Mouse (Mus musculus) CH12.LX (cell line): ENCODE results near the gene Rab6a. TPM values are rescaled to one million over a fixed set of nuclear protein-coding genes. Genes with fewer than 3 reads are reported as not detected.
A peak's percentile ranks its signal among the peaks of the same experiment; 100 is the strongest.

ENCODE experiments used
- DNase-seq: peaks from one replicate; pipeline ENCODE4 v3.0.0-alpha.2; 2013; ENCODE audit errors: extremely low read depth
- H3K27ac ChIP-seq: 2 replicates; pipeline ENCODE4 v1.5.1; 2012; ENCODE audit warnings: low read depth, mild to moderate bottlenecking, control low read depth, moderate library complexity; ENCODE audit not compliant: insufficient read depth
- H3K27me3 ChIP-seq: replicated peaks from 2 replicates; pipeline ENCODE3; 2012; ENCODE audit warnings: inconsistent platforms
- H3K36me3 ChIP-seq, 2 experiments: replicated peaks in 1 of 2; 2 replicates each; pipeline versions ENCODE3 to v1.6.1; 2012; ENCODE audit warnings: inconsistent platforms in 1 of 2, low read length in 1 of 2, mild to moderate bottlenecking in 1 of 2, mixed read lengths in 1 of 2, moderate library complexity in 1 of 2; ENCODE audit not compliant: control insufficient read depth in 1 of 2, insufficient read depth in 1 of 2
- H3K4me1 ChIP-seq, 2 experiments: 2 replicates each; pipeline ENCODE4 v1.6.1; 2012; ENCODE audit warnings: inconsistent platforms in 1 of 2, moderate library complexity in 1 of 2; ENCODE audit not compliant: insufficient read depth in 2 of 2, control insufficient read depth in 1 of 2
- H3K4me2 ChIP-seq: 2 replicates; pipeline ENCODE4 v1.6.1; 2012; ENCODE audit warnings: low read depth, mild to moderate bottlenecking, control low read depth; ENCODE audit not compliant: poor library complexity, insufficient read depth, severe bottlenecking
- H3K4me3 ChIP-seq, 3 experiments: fragments of 150-350 bp in 1 of 3; sonication (generic) in 1 of 3; replicated peaks in 1 of 3; 2 replicates each; pipeline versions ENCODE3 to v1.5.1; 2011 to 2012; ENCODE audit warnings: low read depth in 2 of 3, low read length in 2 of 3, mild to moderate bottlenecking in 2 of 3, moderate library complexity in 2 of 3, control low read depth in 1 of 3, improper control_type of control experiment in 1 of 3, inconsistent platforms in 1 of 3, mixed read lengths in 1 of 3; ENCODE audit not compliant: poor library complexity in 1 of 3
- H3K79me2 ChIP-seq: replicated peaks from 2 replicates; pipeline ENCODE4 v1.6.1; 2012; ENCODE audit warnings: mild to moderate bottlenecking, moderate library complexity; ENCODE audit not compliant: control insufficient read depth, poor library complexity, insufficient read depth, severe bottlenecking; ENCODE audit errors: extremely low read depth
- H3K9ac ChIP-seq: 2 replicates; pipeline ENCODE4 v1.6.1; 2012; ENCODE audit warnings: low read depth, mild to moderate bottlenecking, control low read depth, moderate library complexity; ENCODE audit not compliant: insufficient read depth
- H3K9me3 ChIP-seq: replicated peaks from 2 replicates; pipeline ENCODE3; 2012; ENCODE audit warnings: low read length, inconsistent platforms, mixed read lengths
- BHLHE40 ChIP-seq: IDR thresholded peaks from 2 replicates; pipeline ENCODE4 v1.6.1; 2011; ENCODE audit warnings: mild to moderate bottlenecking, low read depth, low read length, improper control_type of control experiment
- CHD2 ChIP-seq: IDR thresholded peaks from 2 replicates; pipeline ENCODE4 v1.6.1; 2011; ENCODE audit warnings: low read length, improper control_type of control experiment
- CTCF ChIP-seq, 2 experiments: IDR thresholded peaks in 1 of 2; conservative IDR thresholded peaks in 1 of 2; 2 replicates each; pipeline ENCODE4 v1.5.1; 2011 to 2012; ENCODE audit warnings: low read depth in 2 of 2, low read length in 2 of 2, improper control_type of control experiment in 1 of 2, inconsistent platforms in 1 of 2, mild to moderate bottlenecking in 1 of 2, moderate library complexity in 1 of 2
- ELF1 ChIP-seq: IDR thresholded peaks from 2 replicates; pipeline ENCODE4 v1.6.1; 2014; ENCODE audit warnings: low read depth, mild to moderate bottlenecking, inconsistent platforms, low read length, improper control_type of control experiment
- ETS1 ChIP-seq: conservative IDR thresholded peaks from 2 replicates; pipeline ENCODE4 v1.6.1; 2012; ENCODE audit warnings: low read depth, mild to moderate bottlenecking, inconsistent platforms, low read length, improper control_type of control experiment, moderate library complexity
- GABPA ChIP-seq: IDR thresholded peaks from 2 replicates; pipeline ENCODE4 v1.6.1; 2012; ENCODE audit warnings: low read depth, low read length, improper control_type of control experiment, inconsistent platforms; ENCODE audit not compliant: insufficient replicate concordance
- IRF4 ChIP-seq: IDR thresholded peaks from 2 replicates; pipeline ENCODE4 v1.6.1; 2014; ENCODE audit warnings: low read depth, mild to moderate bottlenecking, inconsistent platforms, low read length, improper control_type of control experiment
- JUND ChIP-seq: conservative IDR thresholded peaks from 2 replicates; pipeline ENCODE4 v1.6.1; 2011; ENCODE audit warnings: low read depth, low read length, improper control_type of control experiment
- KAT2A ChIP-seq: IDR thresholded peaks from 2 replicates; pipeline ENCODE4 v1.6.1; 2012; ENCODE audit warnings: low read length, improper control_type of control experiment, inconsistent platforms; ENCODE audit not compliant: insufficient replicate concordance
- MAZ ChIP-seq: IDR thresholded peaks from 2 replicates; pipeline ENCODE4 v1.6.1; 2012; ENCODE audit warnings: low read depth, mild to moderate bottlenecking, inconsistent platforms, low read length, improper control_type of control experiment, moderate library complexity
- MEF2A ChIP-seq: IDR thresholded peaks from 2 replicates; pipeline ENCODE4 v1.6.1; 2014; ENCODE audit warnings: low read depth, mild to moderate bottlenecking, inconsistent platforms, low read length, improper control_type of control experiment, borderline replicate concordance
- MYC ChIP-seq: IDR thresholded peaks from 2 replicates; pipeline ENCODE4 v1.6.1; 2011; ENCODE audit warnings: low read depth, mild to moderate bottlenecking, improper control_type of control experiment, low read length
- PAX5 ChIP-seq: IDR thresholded peaks from 2 replicates; pipeline ENCODE4 v1.6.1; 2012; ENCODE audit warnings: low read length, inconsistent platforms, mixed read lengths
- SIN3A ChIP-seq: IDR thresholded peaks from 2 replicates; pipeline ENCODE4 v1.6.1; 2012; ENCODE audit warnings: low read length, improper control_type of control experiment, inconsistent platforms
- TBP ChIP-seq: conservative IDR thresholded peaks from 2 replicates; pipeline ENCODE4 v1.6.1; 2011; ENCODE audit warnings: low read depth, low read length, improper control_type of control experiment
- UBTF ChIP-seq: IDR thresholded peaks from 2 replicates; pipeline ENCODE4 v1.6.1; 2012; ENCODE audit warnings: low read depth, mild to moderate bottlenecking, inconsistent platforms, low read length, improper control_type of control experiment, moderate library complexity
- USF2 ChIP-seq: conservative IDR thresholded peaks from 2 replicates; pipeline ENCODE4 v1.6.1; 2011; ENCODE audit warnings: low read depth, low read length, improper control_type of control experiment
- ZMIZ1 ChIP-seq: IDR thresholded peaks from 2 replicates; pipeline ENCODE4 v1.6.1; 2012; ENCODE audit warnings: low read depth, mild to moderate bottlenecking, inconsistent platforms, low read length, improper control_type of control experiment
- dilution Hi-C: fragments of 300-500 bp; cut with MboI; formaldehyde crosslinking; loops from 2 replicates; pipeline ENCODE4 v1.14.3; 2020; ENCODE audit warnings: low sequenced_read_pairs; ENCODE audit not compliant: extremely low pct_unique_long_range_greater_than_20kb, extremely low pct_ligation_motif_present
- in situ Hi-C: fragments of 300-500 bp; cut with MboI; formaldehyde crosslinking; loops from 3 replicates; pipeline ENCODE4 v1.14.3; 2019; ENCODE audit warnings: low sequenced_read_pairs, low pct_ligation_motif_present, low pct_unique_long_range_greater_than_20kb, mixed read lengths
- polyA plus RNA-seq: library from polyadenylated mRNA; unstranded; fragments of >175 nt; gene quantifications from 2 replicates; pipeline ENCODE4 v1.2.1, GENCODE M21; 2012; ENCODE audit warnings: low read depth; ENCODE audit not compliant: insufficient read length
- total RNA-seq, 2 experiments: library from RNA; depleted of rRNA; stranded (reverse); fragments of 300-350 nt in 1 of 2; fragments of >200 nt in 1 of 2; gene quantifications; 2 replicates each; pipeline ENCODE4 v1.2.3; 2012 to 2014

Gene Rab6a
- total and polyA plus RNA-seq, 3 experiments = 11.1 to 30.7 (median 30.7) TPM

GRCm38 (mm10) chr7:100589816-100590215, 17.4 kb upstream of the Rab6a start:
- Histone ChIP-seq H3K79me2 (0 out of 2 replicates have a peak, but pooled peaks cover 2% of the 10 kb centered on the region), H3K4me3 (no peak overlapping the region), H3K4me1 (peaks cover 2 to 15% of the 10 kb centered on the region in 2 experiments; a peak in 2 of 4 replicates), H3K4me2 (no peak overlapping the region)
- dilution Hi-C loops = no loop called here
- no peak for TF ChIP-seq UBTF
- TF ChIP-seq PAX5 = no peak
- TF ChIP-seq MYC = no peak
- no peak for TF ChIP-seq GABPA
- no peak for TF ChIP-seq KAT2A
- TF ChIP-seq CHD2 = no peak
- TF ChIP-seq TBP = no peak
- no peak for TF ChIP-seq ETS1
- no peak for TF ChIP-seq JUND
- TF ChIP-seq MEF2A = no peak
- TF ChIP-seq IRF4 = no peak
- no peak for TF ChIP-seq BHLHE40
- no peak for TF ChIP-seq SIN3A
- no peak for TF ChIP-seq USF2
- TF ChIP-seq CTCF (conservative IDR thresholded peaks at IDR 0.05 in 1 of 2, IDR thresholded peaks at IDR 0.05 in 1 of 2; ENCODE audit: low read depth in 2 of 2, low read length in 2 of 2) = no peak
- TF ChIP-seq MAZ = no peak
- TF ChIP-seq ZMIZ1 = no peak
- no peak for TF ChIP-seq ELF1
- TF ChIP-seq, all 38 proteins: peak for 0
- Histone ChIP-seq H3K9me3 (no peaks in the 10 kb centered on the region), H3K36me3 (no peaks in the 10 kb centered on the region), H3K9ac (no peak overlapping the region), H3K27me3 (no peaks in the 10 kb centered on the region), H3K27ac (no peak overlapping the region)
- in situ Hi-C loops = no loop called here
- DNase-seq = no peak

GRCm38 (mm10) chr7:100590504-100590844, 16.7 kb upstream of the Rab6a start:
- no peak for DNase-seq
- Histone ChIP-seq H3K27me3 (no peaks in the 10 kb centered on the region), H3K79me2 (0 out of 2 replicates have a peak, but pooled peaks cover 2% of the 10 kb centered on the region), H3K9me3 (no peaks in the 10 kb centered on the region), H3K27ac (no peak overlapping the region), H3K36me3 (no peaks in the 10 kb centered on the region), H3K9ac (no peak overlapping the region), H3K4me2 (no peak overlapping the region), H3K4me3 (peak overlapping the region in 1 of 3 experiments; percentile 60), H3K4me1 (peaks cover 2 to 15% of the 10 kb centered on the region in 2 experiments; a peak in 2 of 4 replicates)
- dilution Hi-C loops = no loop called here
- in situ Hi-C loops = no loop called here
- TF ChIP-seq ELF1 (no peak), BHLHE40 (peak; percentile 65; the same call in 1 of the 2 replicates)
